ENCODE assay signal across 8 mouse cellular contexts in genomic region chr2:167685137-167685536, GRCm38 (mm10). TPM values are rescaled to one million over a fixed set of nuclear protein-coding genes. Genes with fewer than 3 reads are reported as not detected.
DNase-seq lines count a peak whose midpoint lies in the region; ATAC-seq and TF ChIP-seq lines count a peak whose summit lies in the region.

No protein-coding gene starts in this region.

- 9% methylated on average over 8 of the region's 8 CpGs for WGBS in kidney, adult 2 months
- 7% methylated on average over 8 of the region's 8 CpGs for WGBS in kidney, embryonic 16.5 days
- 7% methylated on average over 8 of the region's 8 CpGs for WGBS in limb, embryonic 10.5 days

- no peak for ATAC-seq in kidney, embryonic 16.5 days (ENCODE audit: low FRiP score, low TSS enrichment)

- DNase-seq in kidney, adult 2 months, result peak; percentile 97
- peak; percentile 84 for DNase-seq in cerebellum, adult 9-11 months
- peak; percentile 83 to 93 for DNase-seq in frontal cortex, postnatal 10 days (ENCODE audit: low spot score in 2 of 2)
- peak; percentile 97 for DNase-seq in induced T-regulatory cell, adult 2 months (ENCODE audit: low read depth)
- peak; percentile 98 for DNase-seq in limb, embryonic 10.5 days (ENCODE audit: low spot score)
- DNase-seq in neural tube, embryonic 10.5 days (ENCODE audit: extremely low spot score, low spot score), result peak; percentile 99
- peak; percentile 97 for DNase-seq in splenic B cell, adult 2 months (ENCODE audit: low read depth, low spot score)

- no peak overlapping the region for H3K4me3 ChIP-seq in kidney, adult 2 months (ENCODE audit: insufficient read depth, low read depth, low read length)
- no peak overlapping the region for H3K4me3 ChIP-seq in kidney, embryonic 16.5 days (ENCODE audit: low read length)
- H3K4me3 ChIP-seq in limb, embryonic 10.5 days, result no peak overlapping the region

- TF ChIP-seq POLR2A in kidney, adult 2 months (IDR thresholded peaks at IDR 0.05; ENCODE audit: low read depth, low read length), result no peak

- no peaks in the 10 kb centered on the region for H3K36me3 ChIP-seq in kidney, adult 2 months (ENCODE audit: control insufficient read depth, insufficient read depth, low read length)
- H3K36me3 ChIP-seq in kidney, embryonic 16.5 days (ENCODE audit: insufficient read depth, low read length), result no peaks in the 10 kb centered on the region
- no peaks in the 10 kb centered on the region for H3K36me3 ChIP-seq in limb, embryonic 10.5 days
- H3K36me3 ChIP-seq in splenic B cell, adult 2 months (ENCODE audit: control insufficient read depth, insufficient read depth, low read length, poor library complexity, severe bottlenecking), result no peaks in the 10 kb centered on the region

- no peaks in the 10 kb centered on the region for H3K9me3 ChIP-seq in kidney, embryonic 16.5 days (ENCODE audit: low read length)
- no peaks in the 10 kb centered on the region for H3K9me3 ChIP-seq in limb, embryonic 10.5 days (replicated peaks)

- no peak overlapping the region for H3K27ac ChIP-seq in kidney, adult 2 months (ENCODE audit: insufficient read depth, low read depth, low read length)
- H3K27ac ChIP-seq in kidney, embryonic 16.5 days (ENCODE audit: low read length), result no peak overlapping the region
- no peak overlapping the region for H3K27ac ChIP-seq in limb, embryonic 10.5 days

- peak; percentile 100; the same call in 1 of the 2 replicates for TF ChIP-seq CTCF in kidney, adult 2 months (conservative IDR thresholded peaks at IDR 0.05; ENCODE audit: insufficient read depth, insufficient read length, low read depth, low read length)

- H3K4me2 ChIP-seq in kidney, embryonic 16.5 days (replicated peaks; ENCODE audit: low read depth, low read length), result no peak overlapping the region

- H3K4me1 ChIP-seq in kidney, adult 2 months (ENCODE audit: control insufficient read depth, insufficient read depth, low read length), result no peaks in the 10 kb centered on the region; the same call in 1 of the 2 replicates
- peaks cover 6% of the 10 kb centered on the region for H3K4me1 ChIP-seq in kidney, embryonic 16.5 days (ENCODE audit: insufficient read depth, low read length)
- peaks cover 28% of the 10 kb centered on the region for H3K4me1 ChIP-seq in limb, embryonic 10.5 days

- H3K27me3 ChIP-seq in kidney, adult 2 months (replicated peaks; ENCODE audit: control insufficient read depth, insufficient read depth, low read length), result no peaks in the 10 kb centered on the region
- 0 out of 2 replicates have a peak, but pooled peaks cover 3% of the 10 kb centered on the region for H3K27me3 ChIP-seq in kidney, embryonic 16.5 days (ENCODE audit: insufficient read depth, low read length)
- peaks cover 48% of the 10 kb centered on the region for H3K27me3 ChIP-seq in limb, embryonic 10.5 days (ENCODE audit: low read depth, poor library complexity, severe bottlenecking)
- H3K27me3 ChIP-seq in splenic B cell, adult 2 months (ENCODE audit: control insufficient read depth, insufficient read depth, low read length, poor library complexity, severe bottlenecking), result no peaks in the 10 kb centered on the region

- H3K9ac ChIP-seq in kidney, embryonic 16.5 days (replicated peaks; ENCODE audit: low read length), result no peak overlapping the region

RNA-seq across cellular contexts. Expression of gene Cebpb, which starts 3.6 kb away (rescaled TPM):
- polyA plus RNA-seq in kidney, adult 2 months (2012; rRNA removed), result 45.3 and 70.3 TPM in 2 replicates
- 0.34 and 0.45 TPM in 2 replicates for polyA plus RNA-seq in kidney, embryonic 16.5 days (2015; fragmentation: Nextera tagmentation; extraction: Ambion mirVana)
- polyA plus RNA-seq in limb, embryonic 10.5 days (2016; fragmentation: Nextera tagmentation; extraction: Ambion mirVana), result 1.2 and 2.2 TPM in 2 replicates

RNA-seq across cellular contexts. Expression of gene Tmem189, which starts 4.5 kb away (rescaled TPM):
- 288 and 414 TPM in 2 replicates for polyA plus RNA-seq in kidney, adult 2 months (2012; rRNA removed)
- polyA plus RNA-seq in kidney, embryonic 16.5 days (2015; fragmentation: Nextera tagmentation; extraction: Ambion mirVana), result 54.9 and 58.8 TPM in 2 replicates
- 41.9 and 43.2 TPM in 2 replicates for polyA plus RNA-seq in limb, embryonic 10.5 days (2016; fragmentation: Nextera tagmentation; extraction: Ambion mirVana)

RNA-seq across cellular contexts. Expression of gene Gm20431, which starts 23.8 kb away (rescaled TPM):
- 30.7 and 31.8 TPM in 2 replicates for polyA plus RNA-seq in kidney, adult 2 months (2012; rRNA removed)
- polyA plus RNA-seq in kidney, embryonic 16.5 days (2015; fragmentation: Nextera tagmentation; extraction: Ambion mirVana), result 1.3 and 6.1 TPM in 2 replicates
- 1.0 and 4.0 TPM in 2 replicates for polyA plus RNA-seq in limb, embryonic 10.5 days (2016; fragmentation: Nextera tagmentation; extraction: Ambion mirVana)

RNA-seq across cellular contexts. Expression of gene Ube2v1, which starts 53.2 kb away (rescaled TPM):
- polyA plus RNA-seq in kidney, adult 2 months (2012; rRNA removed), result 108 and 114 TPM in 2 replicates
- polyA plus RNA-seq in kidney, embryonic 16.5 days (2015; fragmentation: Nextera tagmentation; extraction: Ambion mirVana), result 319 and 338 TPM in 2 replicates
- 375 and 404 TPM in 2 replicates for polyA plus RNA-seq in limb, embryonic 10.5 days (2016; fragmentation: Nextera tagmentation; extraction: Ambion mirVana)

Comparison
In these comparisons a context has a peak if more than half of its experiments do, and no peak if none do; other contexts are left out.
1. RNA of gene Cebpb, which starts 3.6 kb away (polyA plus RNA-seq): 45.3 to 70.3 TPM in kidney, adult 2 months; 1.2 to 2.2 TPM in limb, embryonic 10.5 days and 0.34 to 0.45 TPM in kidney, embryonic 16.5 days; every median in the first group is over 10 times any median in the second.
2. Peak in every context shown above with its lines, with median percentiles within 50 percentile points of each other: DNase-seq.